Mouse (Mus musculus) small intestine, adult 2 months (tissue): ENCODE data around the gene Cdk14. TPM values are rescaled to one million over a fixed set of nuclear protein-coding genes. Genes with fewer than 3 reads are reported as not detected.

Source experiments
- H3K27ac ChIP-seq: fragments of 200-500 bp; 2 replicates; pipeline ENCODE4 v1.5.1; 2012; ENCODE audit warnings: low read depth, low read length, control low read depth, inconsistent platforms; ENCODE audit not compliant: insufficient read depth
- H3K27me3 ChIP-seq: fragments of 200-500 bp; 2 replicates; pipeline ENCODE4 v1.6.1; 2012; ENCODE audit warnings: mild to moderate bottlenecking, moderate library complexity, low read length, inconsistent platforms; ENCODE audit not compliant: control insufficient read depth, insufficient read depth
- H3K36me3 ChIP-seq: fragments of 200-500 bp; 2 replicates; pipeline ENCODE4 v1.6.1; 2012; ENCODE audit warnings: mild to moderate bottlenecking, low read length, control low read depth, inconsistent platforms; ENCODE audit not compliant: control insufficient read depth, insufficient read depth
- H3K4me1 ChIP-seq: fragments of 200-500 bp; 2 replicates; pipeline ENCODE4 v1.6.1; 2012; ENCODE audit warnings: low read length, inconsistent platforms, mixed read lengths; ENCODE audit not compliant: control insufficient read depth, insufficient read depth, insufficient read length
- H3K4me3 ChIP-seq: fragments of 200-500 bp; 2 replicates; pipeline ENCODE4 v1.5.1; 2012; ENCODE audit warnings: low read depth, mild to moderate bottlenecking, control low read depth, inconsistent platforms, low read length, moderate library complexity
- CTCF ChIP-seq: fragments of 200-500 bp; IDR thresholded peaks from 2 replicates; pipeline ENCODE4 v1.5.1; 2012; ENCODE audit warnings: low read depth, mild to moderate bottlenecking, control low read depth, inconsistent platforms, low read length, moderate library complexity, mixed read lengths; ENCODE audit not compliant: insufficient replicate concordance, insufficient read length; ENCODE audit errors: extremely low read depth
- POLR2A ChIP-seq: fragments of 200-500 bp; IDR thresholded peaks from 2 replicates; pipeline ENCODE4 v1.6.1; 2012; ENCODE audit warnings: low read depth, mild to moderate bottlenecking, control low read depth, inconsistent platforms, low read length, moderate library complexity
- WGBS: fragments of 180-500 bp; shearing (Covaris S2); methylation state at CpG from one replicate; pipeline ENCODE4 v1.1.7; 2018; 5-methylcytosine and 5-hydroxymethylcytosine counted together
- polyA plus RNA-seq: library from polyadenylated mRNA; depleted of rRNA; stranded (reverse); fragments of >200 nt; gene quantifications from 2 replicates; pipeline ENCODE4 v1.2.3, GENCODE M21; 2012

Gene Cdk14
- polyA plus RNA-seq, 1 experiment: 0.37 TPM

DNA sequence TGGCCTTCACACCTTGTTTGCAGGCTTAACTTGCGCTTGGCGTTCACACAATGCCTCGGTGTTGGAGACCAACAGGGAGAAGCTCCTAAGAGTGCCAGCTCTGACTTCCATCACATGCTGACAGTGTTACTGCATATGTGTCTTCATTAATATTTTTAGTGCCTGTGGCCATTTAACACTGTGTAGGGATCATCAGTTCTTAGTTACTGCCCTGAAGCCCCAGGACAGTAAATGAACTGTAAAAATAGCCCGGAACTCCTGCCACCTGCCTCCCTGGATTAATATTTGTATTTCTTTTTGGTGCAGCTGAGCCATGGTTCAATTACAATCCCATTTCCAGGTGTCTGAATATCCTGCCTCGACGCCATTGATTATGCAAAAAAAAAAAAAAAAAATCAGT is 387.3 kb downstream of the Cdk14 start:
- Histone ChIP-seq H3K36me3 (no peaks in the 10 kb centered on the region), H3K4me3 (no peak overlapping the region), H3K4me1 (no peaks in the 10 kb centered on the region), H3K27ac (no peak overlapping the region), H3K27me3 (no peaks in the 10 kb centered on the region)
- TF ChIP-seq CTCF (no peak), POLR2A (no peak)
- 74% methylated on average over 6 of the region's 6 CpGs for WGBS

DNA sequence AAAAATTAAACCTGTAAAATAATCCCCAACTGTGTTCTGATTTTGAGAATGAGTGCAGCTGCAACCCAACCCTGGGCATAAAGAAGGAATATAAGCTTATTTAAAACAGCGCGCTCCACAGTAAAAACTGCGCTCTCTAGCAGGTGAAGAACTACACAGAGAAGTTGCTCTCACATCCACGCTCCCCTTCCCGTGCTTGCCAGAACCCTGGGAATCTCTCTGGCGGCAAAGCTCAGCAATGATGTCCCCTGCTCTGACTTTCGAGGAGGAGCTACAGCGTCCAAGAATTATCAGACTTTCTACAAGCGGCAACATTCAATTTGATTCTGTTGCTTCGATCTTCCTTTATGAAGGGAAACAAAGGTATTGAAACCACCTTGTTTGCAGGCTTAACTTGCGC is 387.7 kb downstream of the Cdk14 start:
- Histone ChIP-seq H3K4me3 (no peak overlapping the region), H3K36me3 (no peaks in the 10 kb centered on the region), H3K27ac (no peak overlapping the region), H3K4me1 (no peaks in the 10 kb centered on the region), H3K27me3 (no peaks in the 10 kb centered on the region)
- TF ChIP-seq CTCF (no peak), POLR2A (no peak)
- 81% methylated on average over 11 of the region's 11 CpGs for WGBS

DNA sequence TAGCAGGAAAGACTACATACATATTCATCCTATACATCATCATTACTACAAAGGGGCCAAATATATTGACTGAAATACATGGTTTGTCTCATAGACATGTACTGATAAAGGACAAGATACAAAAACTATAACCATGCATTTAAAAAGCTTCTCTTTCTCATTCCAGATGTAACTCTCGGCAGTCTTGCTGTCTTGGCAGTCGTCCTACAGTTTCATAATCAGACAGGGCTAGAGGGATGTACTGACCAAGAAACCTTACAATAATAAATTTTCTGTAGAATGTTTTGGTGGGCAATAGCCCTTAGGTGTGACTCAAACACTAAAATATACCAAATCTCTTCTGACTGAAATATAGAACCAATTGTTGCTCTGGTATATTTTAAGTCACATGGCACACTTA is 389.7 kb downstream of the Cdk14 start:
- Histone ChIP-seq H3K4me1 (no peaks in the 10 kb centered on the region), H3K4me3 (no peak overlapping the region), H3K36me3 (no peaks in the 10 kb centered on the region), H3K27ac (no peak overlapping the region), H3K27me3 (no peaks in the 10 kb centered on the region)
- TF ChIP-seq CTCF (no peak), POLR2A (no peak)
- 79% methylated on average over 2 of the region's 2 CpGs for WGBS

- no peak overlapping the region for H3K4me3 ChIP-seq
- H3K36me3 ChIP-seq: no peaks in the 10 kb centered on the region
- H3K4me1 ChIP-seq: no peaks in the 10 kb centered on the region
- TF ChIP-seq POLR2A: no peak
- TF ChIP-seq CTCF: no peak
- H3K27me3 ChIP-seq: no peaks in the 10 kb centered on the region
- no peak overlapping the region for H3K27ac ChIP-seq
- 92% methylated on average over 3 of the region's 3 CpGs for WGBS
Measured at GRCm38 (mm10) chr5:5018959-5019358, 401.2 kb downstream of the Cdk14 start.

GRCm38 (mm10) chr5:5018242-5018641 is 401.9 kb downstream of the Cdk14 start:
- H3K36me3 ChIP-seq: no peaks in the 10 kb centered on the region
- 74% methylated on average over 2 of the region's 2 CpGs for WGBS

GRCm38 (mm10) chr5:5013783-5014182 is 406.3 kb downstream of the Cdk14 start:
- Histone ChIP-seq H3K27ac (no peak overlapping the region), H3K36me3 (no peaks in the 10 kb centered on the region), H3K4me1 (no peaks in the 10 kb centered on the region), H3K27me3 (no peaks in the 10 kb centered on the region), H3K4me3 (no peak overlapping the region)
- TF ChIP-seq CTCF (no peak), POLR2A (no peak)
- 85% methylated on average over 3 of the region's 3 CpGs for whole genome bisulfite sequencing

More at GRCm38 (mm10) chr5:5018242-5018641, 401.9 kb downstream of the Cdk14 start:
- no peak overlapping the region for H3K4me3 ChIP-seq
- TF ChIP-seq POLR2A (no peak), CTCF (no peak)
- H3K4me1 ChIP-seq: no peaks in the 10 kb centered on the region
- H3K27ac ChIP-seq: no peak overlapping the region
- H3K27me3 ChIP-seq: no peaks in the 10 kb centered on the region

- no peaks in the 10 kb centered on the region for H3K27me3 ChIP-seq
- WGBS: 73% methylated on average over 7 of the region's 7 CpGs
- H3K27ac ChIP-seq: no peak overlapping the region
- TF ChIP-seq CTCF (no peak), POLR2A (no peak)
- no peaks in the 10 kb centered on the region for H3K36me3 ChIP-seq
- no peak overlapping the region for H3K4me3 ChIP-seq
- no peaks in the 10 kb centered on the region for H3K4me1 ChIP-seq
Measured at GRCm38 (mm10) chr5:5012521-5013346, 407.4 kb downstream of the Cdk14 start.
